Mouse (Mus musculus) CH12.LX (cell line): ENCODE results near the gene Unk. TPM values are rescaled to one million over a fixed set of nuclear protein-coding genes. Genes with fewer than 3 reads are reported as not detected.

Source experiments
- DNase-seq: peaks from one replicate; pipeline ENCODE4 v3.0.0-alpha.2; 2013; ENCODE audit errors: extremely low read depth
- H3K27ac ChIP-seq: 2 replicates; pipeline ENCODE4 v1.5.1; 2012; ENCODE audit warnings: low read depth, mild to moderate bottlenecking, control low read depth, moderate library complexity; ENCODE audit not compliant: insufficient read depth
- H3K27me3 ChIP-seq: replicated peaks from 2 replicates; pipeline ENCODE3; 2012; ENCODE audit warnings: inconsistent platforms
- H3K36me3 ChIP-seq, 2 experiments: replicated peaks in 1 of 2; 2 replicates each; pipeline versions ENCODE3 to v1.6.1; 2012; ENCODE audit warnings: inconsistent platforms in 1 of 2, low read length in 1 of 2, mild to moderate bottlenecking in 1 of 2, mixed read lengths in 1 of 2, moderate library complexity in 1 of 2; ENCODE audit not compliant: control insufficient read depth in 1 of 2, insufficient read depth in 1 of 2
- H3K4me1 ChIP-seq, 2 experiments: 2 replicates each; pipeline ENCODE4 v1.6.1; 2012; ENCODE audit warnings: inconsistent platforms in 1 of 2, moderate library complexity in 1 of 2; ENCODE audit not compliant: insufficient read depth in 2 of 2, control insufficient read depth in 1 of 2
- H3K4me2 ChIP-seq: 2 replicates; pipeline ENCODE4 v1.6.1; 2012; ENCODE audit warnings: low read depth, mild to moderate bottlenecking, control low read depth; ENCODE audit not compliant: poor library complexity, insufficient read depth, severe bottlenecking
- H3K4me3 ChIP-seq, 3 experiments: fragments of 150-350 bp in 1 of 3; sonication (generic) in 1 of 3; replicated peaks in 1 of 3; 2 replicates each; pipeline versions ENCODE3 to v1.5.1; 2011 to 2012; ENCODE audit warnings: low read depth in 2 of 3, low read length in 2 of 3, mild to moderate bottlenecking in 2 of 3, moderate library complexity in 2 of 3, control low read depth in 1 of 3, improper control_type of control experiment in 1 of 3, inconsistent platforms in 1 of 3, mixed read lengths in 1 of 3; ENCODE audit not compliant: poor library complexity in 1 of 3
- H3K79me2 ChIP-seq: replicated peaks from 2 replicates; pipeline ENCODE4 v1.6.1; 2012; ENCODE audit warnings: mild to moderate bottlenecking, moderate library complexity; ENCODE audit not compliant: control insufficient read depth, poor library complexity, insufficient read depth, severe bottlenecking; ENCODE audit errors: extremely low read depth
- H3K9ac ChIP-seq: 2 replicates; pipeline ENCODE4 v1.6.1; 2012; ENCODE audit warnings: low read depth, mild to moderate bottlenecking, control low read depth, moderate library complexity; ENCODE audit not compliant: insufficient read depth
- H3K9me3 ChIP-seq: replicated peaks from 2 replicates; pipeline ENCODE3; 2012; ENCODE audit warnings: low read length, inconsistent platforms, mixed read lengths
- CHD1 ChIP-seq: IDR thresholded peaks from 2 replicates; pipeline ENCODE4 v1.6.1; 2012; ENCODE audit warnings: low read depth, low read length, improper control_type of control experiment, inconsistent platforms
- CHD2 ChIP-seq: IDR thresholded peaks from 2 replicates; pipeline ENCODE4 v1.6.1; 2011; ENCODE audit warnings: low read length, improper control_type of control experiment
- CTCF ChIP-seq, 2 experiments: IDR thresholded peaks in 1 of 2; conservative IDR thresholded peaks in 1 of 2; 2 replicates each; pipeline ENCODE4 v1.5.1; 2011 to 2012; ENCODE audit warnings: low read depth in 2 of 2, low read length in 2 of 2, improper control_type of control experiment in 1 of 2, inconsistent platforms in 1 of 2, mild to moderate bottlenecking in 1 of 2, moderate library complexity in 1 of 2
- ELF1 ChIP-seq: IDR thresholded peaks from 2 replicates; pipeline ENCODE4 v1.6.1; 2014; ENCODE audit warnings: low read depth, mild to moderate bottlenecking, inconsistent platforms, low read length, improper control_type of control experiment
- EP300 ChIP-seq: IDR thresholded peaks from 2 replicates; pipeline ENCODE4 v1.6.1; 2011; ENCODE audit warnings: low read length, improper control_type of control experiment
- ETS1 ChIP-seq: conservative IDR thresholded peaks from 2 replicates; pipeline ENCODE4 v1.6.1; 2012; ENCODE audit warnings: low read depth, mild to moderate bottlenecking, inconsistent platforms, low read length, improper control_type of control experiment, moderate library complexity
- GABPA ChIP-seq: IDR thresholded peaks from 2 replicates; pipeline ENCODE4 v1.6.1; 2012; ENCODE audit warnings: low read depth, low read length, improper control_type of control experiment, inconsistent platforms; ENCODE audit not compliant: insufficient replicate concordance
- IRF4 ChIP-seq: IDR thresholded peaks from 2 replicates; pipeline ENCODE4 v1.6.1; 2014; ENCODE audit warnings: low read depth, mild to moderate bottlenecking, inconsistent platforms, low read length, improper control_type of control experiment
- JUN ChIP-seq: IDR thresholded peaks from 2 replicates; pipeline ENCODE4 v1.6.1; 2011; ENCODE audit warnings: low read depth, mild to moderate bottlenecking, low read length, improper control_type of control experiment, moderate library complexity; ENCODE audit not compliant: insufficient read depth
- JUND ChIP-seq: conservative IDR thresholded peaks from 2 replicates; pipeline ENCODE4 v1.6.1; 2011; ENCODE audit warnings: low read depth, low read length, improper control_type of control experiment
- MAFK ChIP-seq: IDR thresholded peaks from 2 replicates; pipeline ENCODE4 v1.6.1; 2011; ENCODE audit warnings: low read length, improper control_type of control experiment; ENCODE audit not compliant: insufficient replicate concordance
- MAZ ChIP-seq: IDR thresholded peaks from 2 replicates; pipeline ENCODE4 v1.6.1; 2012; ENCODE audit warnings: low read depth, mild to moderate bottlenecking, inconsistent platforms, low read length, improper control_type of control experiment, moderate library complexity
- MEF2A ChIP-seq: IDR thresholded peaks from 2 replicates; pipeline ENCODE4 v1.6.1; 2014; ENCODE audit warnings: low read depth, mild to moderate bottlenecking, inconsistent platforms, low read length, improper control_type of control experiment, borderline replicate concordance
- MYC ChIP-seq: IDR thresholded peaks from 2 replicates; pipeline ENCODE4 v1.6.1; 2011; ENCODE audit warnings: low read depth, mild to moderate bottlenecking, improper control_type of control experiment, low read length
- NELFE ChIP-seq: IDR thresholded peaks from 2 replicates; pipeline ENCODE4 v1.6.1; 2011; ENCODE audit warnings: low read depth, low read length, improper control_type of control experiment
- NRF1 ChIP-seq: IDR thresholded peaks from 2 replicates; pipeline ENCODE4 v1.6.1; 2014; ENCODE audit warnings: low read depth, mild to moderate bottlenecking, inconsistent platforms, low read length, improper control_type of control experiment, moderate library complexity
- PAX5 ChIP-seq: IDR thresholded peaks from 2 replicates; pipeline ENCODE4 v1.6.1; 2012; ENCODE audit warnings: low read length, inconsistent platforms, mixed read lengths
- POLR2A ChIP-seq: IDR thresholded peaks from 2 replicates; pipeline ENCODE4 v1.6.1; 2011; ENCODE audit warnings: low read depth, mild to moderate bottlenecking, improper control_type of control experiment, low read length
- POLR2AphosphoS2 ChIP-seq: IDR thresholded peaks from 2 replicates; pipeline ENCODE4 v1.6.1; 2011; ENCODE audit warnings: low read depth, low read length, improper control_type of control experiment
- RAD21 ChIP-seq: IDR thresholded peaks from 2 replicates; pipeline ENCODE4 v1.6.1; 2011; ENCODE audit warnings: low read depth, mild to moderate bottlenecking, low read length, improper control_type of control experiment, moderate library complexity
- SIN3A ChIP-seq: IDR thresholded peaks from 2 replicates; pipeline ENCODE4 v1.6.1; 2012; ENCODE audit warnings: low read length, improper control_type of control experiment, inconsistent platforms
- TCF12 ChIP-seq: IDR thresholded peaks from 2 replicates; pipeline ENCODE4 v1.6.1; 2014; ENCODE audit warnings: low read depth, mild to moderate bottlenecking, inconsistent platforms, low read length, improper control_type of control experiment
- UBTF ChIP-seq: IDR thresholded peaks from 2 replicates; pipeline ENCODE4 v1.6.1; 2012; ENCODE audit warnings: low read depth, mild to moderate bottlenecking, inconsistent platforms, low read length, improper control_type of control experiment, moderate library complexity
- USF1 ChIP-seq: IDR thresholded peaks from 2 replicates; pipeline ENCODE4 v1.6.1; 2014; ENCODE audit warnings: low read depth, mild to moderate bottlenecking, inconsistent platforms, low read length, improper control_type of control experiment
- USF2 ChIP-seq: conservative IDR thresholded peaks from 2 replicates; pipeline ENCODE4 v1.6.1; 2011; ENCODE audit warnings: low read depth, low read length, improper control_type of control experiment
- ZC3H11A ChIP-seq: IDR thresholded peaks from 2 replicates; pipeline ENCODE4 v1.6.1; 2012; ENCODE audit warnings: low read depth, mild to moderate bottlenecking, inconsistent platforms, low read length, improper control_type of control experiment
- ZKSCAN1 ChIP-seq: IDR thresholded peaks from 2 replicates; pipeline ENCODE4 v1.6.1; 2012; ENCODE audit warnings: low read depth, inconsistent platforms, low read length, improper control_type of control experiment, borderline replicate concordance
- ZNF384 ChIP-seq: IDR thresholded peaks from 2 replicates; pipeline ENCODE4 v1.6.1; 2012; ENCODE audit warnings: low read depth, low read length, improper control_type of control experiment, inconsistent platforms
- dilution Hi-C: fragments of 300-500 bp; cut with MboI; formaldehyde crosslinking; loops from 2 replicates; pipeline ENCODE4 v1.14.3; 2020; ENCODE audit warnings: low sequenced_read_pairs; ENCODE audit not compliant: extremely low pct_unique_long_range_greater_than_20kb, extremely low pct_ligation_motif_present
- in situ Hi-C: fragments of 300-500 bp; cut with MboI; formaldehyde crosslinking; loops from 3 replicates; pipeline ENCODE4 v1.14.3; 2019; ENCODE audit warnings: low sequenced_read_pairs, low pct_ligation_motif_present, low pct_unique_long_range_greater_than_20kb, mixed read lengths
- polyA plus RNA-seq: library from polyadenylated mRNA; unstranded; fragments of >175 nt; gene quantifications from 2 replicates; pipeline ENCODE4 v1.2.1, GENCODE M21; 2012; ENCODE audit warnings: low read depth; ENCODE audit not compliant: insufficient read length
- total RNA-seq, 2 experiments: library from RNA; depleted of rRNA; stranded (reverse); fragments of 300-350 nt in 1 of 2; fragments of >200 nt in 1 of 2; gene quantifications; 2 replicates each; pipeline ENCODE4 v1.2.3; 2012 to 2014

The Unk gene
- total and polyA plus RNA-seq, 3 experiments = 20.9 to 35.0 (median 24.7) TPM

DNA sequence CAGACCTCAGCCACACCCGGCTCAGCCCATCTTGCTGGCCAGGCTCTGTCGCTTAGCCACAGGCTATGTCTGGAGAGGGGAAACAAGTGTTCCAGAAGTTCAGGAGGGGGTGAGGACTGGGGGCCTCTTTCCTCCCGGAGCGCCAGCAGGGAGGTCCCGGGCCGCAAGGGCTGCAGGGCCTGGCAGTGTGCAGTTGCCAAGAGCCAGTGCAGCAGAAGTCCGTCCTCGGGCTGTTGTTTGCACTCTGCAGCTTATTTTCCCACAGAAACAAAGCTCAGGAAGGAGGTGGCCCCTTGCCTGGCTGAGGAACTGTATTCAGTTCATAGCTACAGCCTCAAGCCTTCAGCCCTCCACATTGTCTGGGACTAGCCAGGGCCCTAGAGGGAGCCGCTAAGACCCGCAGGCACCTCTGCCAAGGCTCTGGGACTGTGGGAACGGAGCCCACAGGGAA, 71.8 kb downstream of the Unk start:
- DNase-seq = no peak
- Histone ChIP-seq H3K4me2 (no peak overlapping the region), H3K9me3 (no peaks in the 10 kb centered on the region), H3K79me2 (no peaks in the 10 kb centered on the region), H3K9ac (no peak overlapping the region), H3K4me1 (peaks cover 11 to 18% of the 10 kb centered on the region in 2 experiments), H3K27ac (no peak overlapping the region), H3K4me3 (no peak overlapping the region), H3K27me3 (peaks cover 4% of the 10 kb centered on the region), H3K36me3 (no peaks in the 10 kb centered on the region)
- in situ Hi-C loops (no loop called here), dilution Hi-C loops (no loop called here)
- TF ChIP-seq JUND (no peak), ZKSCAN1 (no peak), MAFK (no peak), NELFE (no peak), SIN3A (no peak), MEF2A (no peak), NRF1 (no peak), MAZ (no peak), ELF1 (no peak), MYC (no peak), ETS1 (no peak), ZNF384 (no peak), CHD2 (no peak), USF2 (no peak), ZC3H11A (no peak), GABPA (no peak), PAX5 (no peak)

DNA sequence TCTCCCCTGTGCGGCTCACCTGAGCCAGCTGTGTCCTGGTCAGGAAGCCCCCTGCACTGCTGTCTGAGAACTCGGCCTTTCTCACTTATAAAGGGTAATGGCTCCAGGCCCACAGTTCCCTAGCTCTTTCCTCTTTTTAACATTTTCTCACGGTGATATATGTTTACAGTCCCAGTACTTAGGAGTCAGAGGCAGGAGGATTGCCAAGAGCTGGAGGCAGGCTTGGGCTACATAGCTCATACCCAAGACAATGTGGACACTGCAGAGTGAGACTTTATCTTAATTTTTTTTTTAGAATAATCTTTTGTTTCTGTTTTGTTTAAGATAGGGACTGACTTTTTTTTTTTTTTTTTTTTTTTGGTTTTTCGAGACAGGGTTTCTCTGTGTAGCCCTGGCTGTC, 72.3 kb downstream of the Unk start:
- DNase-seq = no peak
- no peak for TF ChIP-seq RAD21
- no peak for TF ChIP-seq SIN3A
- no peak for TF ChIP-seq GABPA
- TF ChIP-seq POLR2A = no peak
- no peak for TF ChIP-seq JUN
- no peak for TF ChIP-seq POLR2AphosphoS2
- TF ChIP-seq CHD1 = no peak
- no peak for TF ChIP-seq IRF4
- no peak for TF ChIP-seq CTCF (conservative IDR thresholded peaks at IDR 0.05 in 1 of 2, IDR thresholded peaks at IDR 0.05 in 1 of 2; ENCODE audit: low read depth in 2 of 2, low read length in 2 of 2)
- no peak for TF ChIP-seq TCF12
- no peak for TF ChIP-seq JUND
- TF ChIP-seq PAX5 = no peak
- TF ChIP-seq MEF2A = no peak
- no peak for TF ChIP-seq UBTF
- no peak for TF ChIP-seq MYC
- TF ChIP-seq USF1 = no peak
- TF ChIP-seq EP300 = no peak
- Histone ChIP-seq H3K79me2 (no peaks in the 10 kb centered on the region), H3K4me3 (no peak overlapping the region), H3K4me2 (no peak overlapping the region), H3K27me3 (peaks cover 4% of the 10 kb centered on the region), H3K9ac (no peak overlapping the region), H3K36me3 (no peaks in the 10 kb centered on the region), H3K4me1 (peaks cover 15 to 23% of the 10 kb centered on the region in 2 experiments), H3K9me3 (no peaks in the 10 kb centered on the region), H3K27ac (no peak overlapping the region)
- dilution Hi-C loops = no loop called here
- in situ Hi-C loops = no loop called here
